In the genomic region with DNA sequence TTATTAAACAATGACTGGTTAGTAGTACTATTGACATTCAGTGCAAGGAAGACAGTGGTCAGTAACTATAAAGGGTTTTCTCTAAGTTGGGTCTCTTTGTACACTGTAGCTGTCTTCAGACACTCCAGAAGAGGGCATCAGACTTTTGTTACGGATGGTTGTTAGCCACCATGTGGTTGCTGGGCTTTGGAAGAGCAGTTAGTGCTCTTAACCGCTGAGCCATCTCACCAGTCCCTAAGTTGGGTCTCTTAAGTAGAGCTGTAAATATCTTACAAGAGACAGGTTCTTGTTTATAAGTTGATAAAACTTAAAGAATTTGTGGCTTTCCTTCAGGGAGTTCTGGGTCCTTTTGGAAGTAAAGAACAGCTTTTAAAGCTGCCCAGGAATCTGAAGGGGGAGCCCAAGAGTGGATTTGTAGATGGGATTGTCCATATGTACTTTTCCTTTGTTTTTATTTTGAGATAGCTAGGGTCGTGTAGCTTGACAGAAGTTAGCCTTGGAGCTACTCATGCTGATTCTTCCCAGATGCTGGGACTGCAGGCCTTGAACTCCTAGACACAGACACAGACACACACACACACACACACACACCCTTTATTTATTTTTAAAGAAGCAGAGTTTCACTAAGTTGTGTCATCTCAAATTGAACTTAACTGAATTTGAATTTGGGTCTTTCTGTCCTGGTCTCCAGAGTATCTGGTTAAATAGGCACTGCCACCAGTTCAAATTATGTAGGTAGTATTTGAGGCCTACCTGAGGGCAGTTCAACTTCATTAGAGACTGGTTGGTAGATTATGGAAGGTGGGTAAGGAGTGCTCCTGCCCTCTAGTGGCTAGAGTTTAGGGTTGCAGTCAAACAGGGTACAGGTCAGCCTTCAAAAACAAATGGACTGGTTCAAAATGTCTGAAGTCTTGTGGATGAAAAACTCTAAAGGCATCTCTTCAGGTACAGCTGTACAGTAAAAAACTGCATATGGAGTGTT, we compare ENCODE assay signal across 9 mouse cellular contexts. TPM values are rescaled to one million over a fixed set of nuclear protein-coding genes. Genes with fewer than 3 reads are reported as not detected.
DNase-seq lines count a peak whose midpoint lies in the region; ATAC-seq and TF ChIP-seq lines count a peak whose summit lies in the region.
"Had no signal": no experiment of that assay in that cellular context is flagged by ENCODE, and none has a peak within 500 bp of the region (broad histone marks: within the 10 kb centered on the region; RNA-seq: fewer than 3 reads in every experiment).

No protein-coding gene starts in this region.

- H3K4me1 ChIP-seq in embryonic facial prominence, embryonic 12.5 days, result peaks cover 31% of the 10 kb centered on the region
- peaks cover 40% of the 10 kb centered on the region for H3K4me1 ChIP-seq in limb, embryonic 12.5 days (replicated peaks)

- DNase-seq in left cerebral cortex, adult 2 months (ENCODE audit: extremely low spot score in 1 of 2, low spot score in 2 of 2), result no peak
- DNase-seq in left cerebral cortex, postnatal 10 days (ENCODE audit: extremely low spot score in 1 of 2, low spot score in 2 of 2), result no peak
- DNase-seq in R1 (ENCODE audit: low read depth, low spot score), result peak; percentile 83
- peak; percentile 63 to 70 for DNase-seq in natural killer cell, adult 2 months (ENCODE audit: low spot score in 2 of 2)
- no peak for DNase-seq in gastrocnemius, postnatal 25 days
- DNase-seq in gastrocnemius, postnatal 36 days, result no peak

- no peak overlapping the region for H3K9ac ChIP-seq in embryonic facial prominence, embryonic 12.5 days
- H3K9ac ChIP-seq in limb, embryonic 12.5 days (replicated peaks), result no peak overlapping the region

- H3K27me3 ChIP-seq in embryonic facial prominence, embryonic 12.5 days, result no peaks in the 10 kb centered on the region
- no peaks in the 10 kb centered on the region for H3K27me3 ChIP-seq in limb, embryonic 12.5 days

- H3K4me2 ChIP-seq in embryonic facial prominence, embryonic 12.5 days (replicated peaks), result peak overlapping the region; percentile 13; the same call in 1 of the 2 replicates
- 0 out of 2 replicates have a peak overlapping the region, but pooled peaks have one; percentile 93 for H3K4me2 ChIP-seq in limb, embryonic 12.5 days

- H3K27ac ChIP-seq in left cerebral cortex, adult 2 months, result no peak overlapping the region
- H3K27ac ChIP-seq in embryonic facial prominence, embryonic 12.5 days, result no peak overlapping the region
- no peak overlapping the region for H3K27ac ChIP-seq in limb, embryonic 12.5 days

- no peaks in the 10 kb centered on the region for H3K9me3 ChIP-seq in embryonic facial prominence, embryonic 12.5 days
- H3K9me3 ChIP-seq in limb, embryonic 12.5 days, result no peaks in the 10 kb centered on the region

- intact Hi-C loops in left cerebral cortex, adult 2 months (cut with DNase I), result no loop called here
- intact Hi-C loops in left cerebral cortex, postnatal 10 days (cut with DNase I), result no loop called here
- intact Hi-C loops in gastrocnemius, postnatal 36 days (cut with DNase I), result loop anchor here (5.0 kb wide), 1 partner anchor 64 kb away; no protein-coding TSS in a partner anchor

- ATAC-seq in embryonic facial prominence, embryonic 12.5 days (ENCODE audit: insufficient number of reproducible peaks, insufficient read depth, low FRiP score, low TSS enrichment), result no peak
- ATAC-seq in limb, embryonic 12.5 days (ENCODE audit: insufficient number of reproducible peaks, insufficient read depth, low FRiP score, low TSS enrichment, low read depth), result no peak

- WGBS in embryonic facial prominence, embryonic 12.5 days, result 57% methylated on average over 3 of the region's 3 CpGs
- 57% methylated on average over 3 of the region's 3 CpGs for WGBS in limb, embryonic 12.5 days

- H3K4me3 ChIP-seq in left cerebral cortex, adult 2 months, result no peak overlapping the region
- H3K4me3 ChIP-seq in embryonic facial prominence, embryonic 12.5 days, result no peak overlapping the region
- H3K4me3 ChIP-seq in limb, embryonic 12.5 days (replicated peaks), result no peak overlapping the region

- H3K36me3 ChIP-seq in embryonic facial prominence, embryonic 12.5 days, result peaks cover 22% of the 10 kb centered on the region
- H3K36me3 ChIP-seq in limb, embryonic 12.5 days, result peaks cover 45% of the 10 kb centered on the region

- peak; percentile 86 for TF ChIP-seq CTCF in left cerebral cortex, adult 2 months (IDR thresholded peaks at IDR 0.05)

RNA-seq across cellular contexts. Expression of a gene that starts 16.5 kb away (rescaled TPM):
- not detected for total RNA-seq in left cerebral cortex, adult 2 months (2021)
- total RNA-seq in left cerebral cortex, postnatal 10 days (2021), result not detected
- polyA plus RNA-seq in embryonic facial prominence, embryonic 12.5 days (2016; fragmentation: Nextera tagmentation; extraction: Ambion mirVana), result 2.2 and 3.7 TPM in 2 replicates
- 2.2 and 3.1 TPM in 2 replicates for polyA plus RNA-seq in limb, embryonic 12.5 days (2016; fragmentation: Nextera tagmentation; extraction: Ambion mirVana)
- total RNA-seq in gastrocnemius, postnatal 25 days (2021), result not detected
- not detected for total RNA-seq in gastrocnemius, postnatal 36 days (2021)
- polyA plus RNA-seq: small intestine, adult 2 months had no signal

RNA-seq across cellular contexts. Expression of a gene that starts 20.8 kb away (rescaled TPM):
- total RNA-seq in left cerebral cortex, adult 2 months (2021), result 100 to 1,000 TPM; 111 to 116 TPM
- 100 to 1,000 TPM; 144 to 146 TPM for total RNA-seq in left cerebral cortex, postnatal 10 days (2021)
- 659 and 677 TPM in 2 replicates for polyA plus RNA-seq in embryonic facial prominence, embryonic 12.5 days (2016; fragmentation: Nextera tagmentation; extraction: Ambion mirVana)
- 726 and 742 TPM in 2 replicates for polyA plus RNA-seq in limb, embryonic 12.5 days (2016; fragmentation: Nextera tagmentation; extraction: Ambion mirVana)
- 10 to 100 TPM; 94.4 to 97.4 TPM for total RNA-seq in gastrocnemius, postnatal 25 days (2021)
- 10 to 100 TPM; 83.2 to 98.9 TPM for total RNA-seq in gastrocnemius, postnatal 36 days (2021)

RNA-seq across cellular contexts. Expression of a gene that starts 59.0 kb away (rescaled TPM):
- 10 to 100 TPM; 44.7 to 49.2 TPM for total RNA-seq in left cerebral cortex, adult 2 months (2021)
- 10 to 100 TPM; 31.6 to 38.5 TPM for total RNA-seq in left cerebral cortex, postnatal 10 days (2021)
- 15.7 and 19.2 TPM in 2 replicates for polyA plus RNA-seq in embryonic facial prominence, embryonic 12.5 days (2016; fragmentation: Nextera tagmentation; extraction: Ambion mirVana)
- 15.8 and 16.1 TPM in 2 replicates for polyA plus RNA-seq in limb, embryonic 12.5 days (2016; fragmentation: Nextera tagmentation; extraction: Ambion mirVana)
- under 1 TPM; 0.40 to 0.90 TPM for total RNA-seq in gastrocnemius, postnatal 25 days (2021)
- total RNA-seq in gastrocnemius, postnatal 36 days (2021), result under 1 TPM; 0.23 to 0.37 TPM

Comparison
In these comparisons a context has a peak if more than half of its experiments do, and no peak if none do; other contexts are left out.
1. DNase-seq: peak in R1 (single experiment) and natural killer cell, adult 2 months (2 of 2); none in left cerebral cortex, adult 2 months (0 of 2), left cerebral cortex, postnatal 10 days (0 of 2), gastrocnemius, postnatal 25 days (single experiment) and gastrocnemius, postnatal 36 days (0 of 2).
2. RNA of a gene that starts 59.0 kb away (total RNA-seq): 44.7 to 49.2 TPM in left cerebral cortex, adult 2 months and 31.6 to 38.5 TPM in left cerebral cortex, postnatal 10 days; 0.40 to 0.90 TPM in gastrocnemius, postnatal 25 days and 0.23 to 0.37 TPM in gastrocnemius, postnatal 36 days; every median in the first group is over 10 times any median in the second.